Mouse (Mus musculus) Patski (cell line): Measurements from ENCODE around the gene Capn11. TPM values are rescaled to one million over a fixed set of nuclear protein-coding genes. Genes with fewer than 3 reads are reported as not detected.

ENCODE experiments used
- ATAC-seq: fragments of 100-300 bp; one replicate; pipeline ENCODE4 v1.8.0; 2021
- CTCF ChIA-PET: fragments of 350-600 bp; sonication (Branson Sonifier 250); formaldehyde crosslinking; loops from one replicate; lab custom pipeline; 2022; ENCODE audit warnings: inconsistent platforms; lab: Charles Lee
- POLR2A ChIA-PET: fragments of 350-600 bp; sonication (Branson Sonifier 250); formaldehyde crosslinking; loops from one replicate; lab custom pipeline; 2022; ENCODE audit warnings: antibody characterized with exemption, inconsistent platforms; lab: Charles Lee
- DNase-seq: peaks from one replicate; pipeline ENCODE4 v3.0.0-alpha.2; 2011; ENCODE audit warnings: low read depth, low spot score
- H3K27me3 ChIP-seq: fragments of 371-371 bp; one replicate; pipeline ENCODE4 v1.5.1; 2021
- CTCF ChIP-seq: fragments of 100-300 bp; IDR thresholded peaks from one replicate; pipeline ENCODE4 v1.5.1; 2021
- in situ Hi-C: fragments of 300-500 bp; cut with MboI; formaldehyde crosslinking; loops from 3 replicates; pipeline ENCODE4 v1.11.1; 2018; ENCODE audit warnings: low pct_unique_long_range_greater_than_20kb, mixed read lengths
- polyA plus RNA-seq: library from polyadenylated mRNA; unstranded; gene quantifications from one replicate; pipeline ENCODE4 v1.2.3, GENCODE M21; 2021

Gene Capn11
- polyA plus RNA-seq, 1 experiment from 2014 or later, result not detected

DNA sequence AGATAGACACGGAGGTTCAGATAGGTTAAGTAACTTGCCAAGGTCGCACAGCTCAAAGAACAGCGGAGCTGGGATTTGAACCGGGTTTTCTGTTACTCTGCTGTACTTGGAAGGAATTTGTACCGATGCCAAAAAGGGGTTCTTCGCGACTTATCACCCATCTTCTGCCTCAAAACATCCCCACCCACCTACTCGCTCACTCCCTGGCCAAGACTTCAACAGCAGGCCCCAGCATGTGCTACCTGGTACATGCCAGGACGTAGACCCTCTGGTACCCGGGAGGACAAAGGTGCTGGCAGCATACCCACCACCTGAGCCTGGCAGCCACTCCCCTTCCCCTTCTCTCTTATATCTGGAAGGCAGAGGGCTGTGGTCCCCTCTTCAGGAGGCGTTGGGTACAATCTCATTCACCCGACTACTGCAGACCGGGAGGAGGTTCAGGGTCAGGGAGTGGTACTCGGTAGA is 25.6 kb upstream of the Capn11 start:
- ChIA-PET POLR2A (interaction anchor here (1.1 kb wide), 1 partner anchor 10 kb away, joined by 4 read pairs; no protein-coding TSS in a partner anchor), CTCF (interaction anchor here (1.0 kb wide), 1 partner anchor 39 kb away, joined by 4 read pairs; no protein-coding TSS in a partner anchor)
- DNase-seq (no peak), ATAC-seq (no peak)
- no peaks in the 10 kb centered on the region for H3K27me3 ChIP-seq
- in situ Hi-C loops, result no loop called here
- no peak for TF ChIP-seq CTCF

DNA sequence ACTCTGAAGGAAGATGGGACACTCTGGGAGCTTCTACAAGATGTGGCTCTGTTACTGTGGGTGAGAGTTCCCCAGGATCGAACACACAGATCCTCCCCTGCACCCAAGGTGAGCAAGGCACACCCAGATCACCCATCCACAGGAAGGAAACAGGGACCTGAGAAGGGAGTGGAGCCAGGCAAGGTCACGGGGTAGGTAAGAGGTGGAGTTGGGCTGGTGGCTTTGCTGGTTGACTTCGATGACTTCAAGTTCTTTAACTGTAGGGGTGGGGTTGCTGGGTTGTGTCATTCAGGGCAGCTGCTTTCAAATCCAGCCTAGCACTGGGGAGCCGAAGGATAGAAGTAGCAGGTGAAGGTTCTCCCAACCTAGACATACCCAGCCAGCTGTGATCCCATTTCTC is 23.7 kb upstream of the Capn11 start:
- DNase-seq (no peak), ATAC-seq (no peak)
- no peaks in the 10 kb centered on the region for H3K27me3 ChIP-seq
- TF ChIP-seq CTCF, result no peak
- ChIA-PET CTCF (interaction anchor here (1.6 to 2.7 kb wide), 2 partner anchors 11 to 42 kb away, joined by 4 to 8 read pairs; no protein-coding TSS in a partner anchor), POLR2A (interaction anchor here (0.6 kb wide), 1 partner anchor 40 kb away, joined by 3 read pairs; no protein-coding TSS in a partner anchor)
- in situ Hi-C loops, result no loop called here

GRCm38 (mm10) chr17:45681588-45681987 is 22.5 kb upstream of the Capn11 start:
- ATAC-seq (no peak), DNase-seq (no peak)
- H3K27me3 ChIP-seq, result no peaks in the 10 kb centered on the region
- in situ Hi-C loops, result no loop called here
- ChIA-PET POLR2A (no interaction called here), CTCF (interaction anchor here (1.6 to 2.7 kb wide), 2 partner anchors 10 to 43 kb away, joined by 4 to 8 read pairs; no protein-coding TSS in a partner anchor)
- no peak for TF ChIP-seq CTCF

DNA sequence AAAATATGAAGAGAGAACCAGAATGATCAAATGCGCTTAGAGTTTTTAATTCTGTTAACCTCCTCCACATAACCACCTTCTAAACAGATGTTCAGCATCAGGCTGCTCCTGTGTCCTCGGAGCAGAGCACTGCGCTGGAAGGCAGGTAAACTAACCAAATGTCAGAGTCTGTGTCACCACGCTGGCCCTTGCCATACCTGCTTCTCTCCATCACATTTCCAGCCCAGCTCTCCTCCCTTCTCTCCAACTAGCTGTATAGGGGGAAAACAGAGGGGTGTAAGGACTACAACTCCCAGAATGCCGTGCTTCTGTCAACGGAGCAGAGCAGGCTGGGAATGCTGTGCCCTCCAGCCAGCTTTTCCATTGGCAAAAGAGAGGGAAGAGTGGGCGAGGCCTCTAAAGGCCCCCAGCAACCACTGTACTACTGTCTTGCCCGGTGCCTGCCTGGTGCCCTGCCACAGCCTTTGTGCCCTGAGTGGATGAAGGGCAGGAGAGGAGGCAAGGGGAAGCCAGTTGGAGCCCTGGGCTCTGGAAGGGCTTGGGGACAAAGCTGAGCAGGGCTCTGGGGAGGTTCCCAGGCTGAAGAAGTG is 21.4 kb upstream of the Capn11 start:
- H3K27me3 ChIP-seq, result no peaks in the 10 kb centered on the region
- no peak for DNase-seq
- no peak for TF ChIP-seq CTCF
- ChIA-PET POLR2A (no interaction called here), CTCF (interaction anchor here (1.6 kb wide), 1 partner anchor 37 kb away, joined by 3 read pairs; no protein-coding TSS in a partner anchor)
- in situ Hi-C loops, result no loop called here
- ATAC-seq, result peak; percentile 19

DNA sequence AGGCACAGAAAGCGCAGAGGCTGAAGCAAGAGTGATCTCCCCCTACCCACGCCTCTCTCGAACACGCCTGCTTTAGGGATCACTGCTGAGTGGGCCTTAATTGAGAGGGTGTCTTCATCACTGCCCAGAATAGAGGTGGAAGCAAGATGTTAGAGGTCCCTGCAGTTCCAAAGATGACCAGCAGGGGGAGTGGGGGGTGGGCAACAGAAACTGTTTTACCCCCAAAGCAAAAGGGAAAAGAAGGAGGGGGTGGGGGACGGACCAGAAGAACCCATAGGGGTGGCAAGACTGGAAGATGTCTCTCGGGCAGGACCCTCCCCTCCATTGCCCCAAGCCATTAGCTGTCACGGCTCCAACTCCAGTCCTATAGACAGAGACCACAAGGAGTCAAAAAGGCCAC is 19.0 kb upstream of the Capn11 start:
- ATAC-seq (no peak), DNase-seq (no peak)
- ChIA-PET POLR2A (interaction anchor here (0.8 kb wide), 1 partner anchor 9 kb away, joined by 4 read pairs; no protein-coding TSS in a partner anchor), CTCF (interaction anchor here (0.7 to 2.6 kb wide), 8 partner anchors 8 to 112 kb away, joined by 3 to 13 read pairs (median 6); no protein-coding TSS in a partner anchor)
- no peak for TF ChIP-seq CTCF
- in situ Hi-C loops, result no loop called here
- no peaks in the 10 kb centered on the region for H3K27me3 ChIP-seq

GRCm38 (mm10) chr17:45672598-45672997 is 13.5 kb upstream of the Capn11 start:
- TF ChIP-seq CTCF, result no peak
- H3K27me3 ChIP-seq, result no peaks in the 10 kb centered on the region
- in situ Hi-C loops, result loop anchor here (5.0 kb wide), 1 partner anchor 45 kb away; no protein-coding TSS in a partner anchor
- DNase-seq (no peak), ATAC-seq (no peak)
- CTCF ChIA-PET, result interaction anchor here (1.5 kb wide), 2 partner anchors 10 to 45 kb away, joined by 4 read pairs; no protein-coding TSS in a partner anchor
- POLR2A ChIA-PET, result no interaction called here

- ATAC-seq (no peak), DNase-seq (no peak)
- TF ChIP-seq CTCF, result no peak
- no peaks in the 10 kb centered on the region for H3K27me3 ChIP-seq
- ChIA-PET POLR2A (no interaction called here), CTCF (interaction anchor here (1.2 to 1.5 kb wide), 3 partner anchors 9 to 46 kb away, joined by 3 to 4 read pairs (median 4); no protein-coding TSS in a partner anchor)
- in situ Hi-C loops, result loop anchor here (5.0 kb wide), 1 partner anchor 45 kb away; no protein-coding TSS in a partner anchor
These were observed 12.7 kb upstream of the Capn11 start for GRCm38 (mm10) chr17:45671821-45672220.

DNA sequence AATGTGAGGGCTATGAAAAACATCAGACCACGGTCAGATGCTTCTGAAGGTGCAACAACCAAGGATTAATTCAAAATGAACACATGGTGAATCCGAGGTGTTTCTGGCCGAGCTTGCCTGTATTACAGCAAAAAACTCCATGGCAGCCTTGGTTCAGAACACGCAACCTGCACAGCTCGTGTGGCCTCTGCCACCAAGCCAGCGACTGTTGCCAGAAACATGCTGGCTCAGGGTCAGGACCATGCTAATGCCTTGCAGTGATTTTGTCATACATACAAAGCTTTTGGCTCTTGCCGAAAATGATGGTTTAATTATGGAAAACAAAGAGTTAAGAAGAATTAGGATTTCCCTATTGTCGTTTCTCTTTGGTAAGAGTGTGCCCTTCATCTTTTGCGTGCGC is 8.9 kb upstream of the Capn11 start:
- CTCF ChIA-PET, result interaction anchor here (1.6 kb wide), 1 partner anchor 12 kb away, joined by 4 read pairs; no protein-coding TSS in a partner anchor
- no peaks in the 10 kb centered on the region for H3K27me3 ChIP-seq
- TF ChIP-seq CTCF, result no peak
- POLR2A ChIA-PET, result no interaction called here
- DNase-seq, result no peak
- no peak for ATAC-seq
- in situ Hi-C loops, result no loop called here

GRCm38 (mm10) chr17:45667481-45667880 is 8.4 kb upstream of the Capn11 start:
- ChIA-PET POLR2A (no interaction called here), CTCF (interaction anchor here (1.3 to 1.6 kb wide), 3 partner anchors 10 to 12 kb away, joined by 4 to 7 read pairs (median 4); no protein-coding TSS in a partner anchor)
- ATAC-seq, result no peak
- no peak for DNase-seq
- no peak for TF ChIP-seq CTCF
- in situ Hi-C loops, result no loop called here
- H3K27me3 ChIP-seq, result no peaks in the 10 kb centered on the region

DNA sequence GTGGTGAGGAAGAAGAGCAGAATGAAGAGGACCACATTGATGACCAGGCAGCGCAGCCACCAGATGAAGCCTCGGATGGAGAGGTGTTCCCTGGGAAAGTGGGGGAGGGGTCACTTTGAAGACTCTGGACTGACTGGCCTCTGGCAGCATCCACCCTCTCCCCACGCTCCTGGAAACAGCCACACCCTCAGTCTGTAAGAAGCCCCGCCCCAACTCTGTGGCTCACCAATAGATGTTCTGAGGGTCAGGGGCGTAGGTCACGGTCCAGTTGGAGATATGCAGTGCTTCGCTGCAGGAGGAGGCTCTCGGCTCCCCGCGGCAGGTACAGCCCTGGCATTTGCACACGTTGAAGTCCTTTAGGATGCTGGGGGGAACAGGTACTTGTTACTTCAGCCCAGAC is 7.0 kb upstream of the Capn11 start:
- H3K27me3 ChIP-seq, result no peaks in the 10 kb centered on the region
- ATAC-seq (no peak), DNase-seq (no peak)
- ChIA-PET POLR2A (no interaction called here), CTCF (interaction anchor here (1.5 kb wide), 1 partner anchor 9 kb away, joined by 4 read pairs; no protein-coding TSS in a partner anchor)
- in situ Hi-C loops, result no loop called here
- no peak for TF ChIP-seq CTCF
